Mouse (Mus musculus) cerebellum, postnatal 25 days (tissue): ENCODE results near the gene Rarg.

Source experiments
- DNase-seq, 2 experiments: peaks; one replicate each; pipeline ENCODE4 v3.0.0; 2021; ENCODE audit warnings: mixed read lengths in 2 of 2

Rarg gene

GRCm38 (mm10) chr15:102256431-102257201 is 701 bp downstream of the Rarg start:
- DNase-seq = peak in 1 of 2 experiments; percentile 37

- no peak for DNase-seq
Observed at GRCm38 (mm10) chr15:102255547-102256255, 1.6 kb downstream of the Rarg start.

GRCm38 (mm10) chr15:102250521-102250920 is 6.8 kb downstream of the Rarg start:
- DNase-seq = no peak

- no peak for DNase-seq
Observed at GRCm38 (mm10) chr15:102249967-102250366, 7.3 kb downstream of the Rarg start.

- no peak for DNase-seq
Observed at GRCm38 (mm10) chr15:102249251-102249691, 8.0 kb downstream of the Rarg start.

GRCm38 (mm10) chr15:102248812-102249191 is 8.5 kb downstream of the Rarg start:
- no peak for DNase-seq

GRCm38 (mm10) chr15:102248131-102248811 is 9.0 kb downstream of the Rarg start:
- no peak for DNase-seq

GRCm38 (mm10) chr15:102247252-102248130 is 9.8 kb downstream of the Rarg start:
- peak in 1 of 2 experiments; percentile 50 for DNase-seq

- peak; percentile 90 to 94 for DNase-seq
Observed at GRCm38 (mm10) chr15:102246866-102247251, 10.5 kb downstream of the Rarg start.

GRCm38 (mm10) chr15:102245891-102246741 is 11.2 kb downstream of the Rarg start:
- peak; percentile 74 to 78 for DNase-seq

- DNase-seq = no peak
Observed at GRCm38 (mm10) chr15:102245461-102245881, 11.8 kb downstream of the Rarg start.

- no peak for DNase-seq
Observed at GRCm38 (mm10) chr15:102244306-102245191, 12.8 kb downstream of the Rarg start.

- DNase-seq = no peak
Observed at GRCm38 (mm10) chr15:102243229-102244190, 13.8 kb downstream of the Rarg start.

- DNase-seq = no peak
Observed at GRCm38 (mm10) chr15:102242404-102243228, 14.7 kb downstream of the Rarg start.

GRCm38 (mm10) chr15:102240607-102241006 is 16.7 kb downstream of the Rarg start:
- DNase-seq = no peak

GRCm38 (mm10) chr15:102239851-102240250 is 17.5 kb downstream of the Rarg start:
- no peak for DNase-seq

- DNase-seq = peak; percentile 78 to 86
Observed at GRCm38 (mm10) chr15:102239260-102239590, 18.1 kb downstream of the Rarg start.

- DNase-seq = no peak
Observed at GRCm38 (mm10) chr15:102238543-102239259, 18.6 kb downstream of the Rarg start.
